Mouse (Mus musculus) embryonic facial prominence, embryonic 14.5 days (tissue): ENCODE measurements around the gene Dedd. TPM values are rescaled to one million over a fixed set of nuclear protein-coding genes. Genes with fewer than 3 reads are reported as not detected.

ENCODE experiments used
- ATAC-seq: fragments of 200-750 bp; cut with Nextera tagmentation; 2 replicates; pipeline ENCODE4 v1.8.0; 2017; ENCODE audit warnings: low read depth, moderate number of reproducible peaks, moderate TSS enrichment
- DNase-seq: peaks from one replicate; pipeline ENCODE4 v3.0.0-alpha.2; 2015; ENCODE audit warnings: low spot score
- H3K27ac ChIP-seq: fragments of 300-500 bp; sonication (generic); replicated peaks from 2 replicates; pipeline ENCODE4 v1.5.1; 2014; ENCODE audit warnings: low read depth, mild to moderate bottlenecking, low read length, moderate library complexity
- H3K27me3 ChIP-seq: fragments of 300-500 bp; sonication (generic); replicated peaks from 2 replicates; pipeline ENCODE4 v1.6.1; 2014; ENCODE audit warnings: low read length; ENCODE audit not compliant: control insufficient read depth, insufficient read depth
- H3K36me3 ChIP-seq: fragments of 300-500 bp; sonication (generic); 2 replicates; pipeline ENCODE4 v1.6.1; 2014; ENCODE audit warnings: low read length, mixed read lengths; ENCODE audit not compliant: control insufficient read depth, insufficient read depth
- H3K4me1 ChIP-seq: fragments of 300-500 bp; sonication (generic); 2 replicates; pipeline ENCODE4 v1.6.1; 2014; ENCODE audit warnings: antibody characterized with exemption, low read length; ENCODE audit not compliant: control insufficient read depth, insufficient read depth
- H3K4me2 ChIP-seq: fragments of 300-500 bp; sonication (generic); 2 replicates; pipeline ENCODE4 v1.6.1; 2014; ENCODE audit warnings: low read depth, mild to moderate bottlenecking, low read length, moderate library complexity, mixed read lengths
- H3K4me3 ChIP-seq: fragments of 300-500 bp; sonication (generic); 2 replicates; pipeline ENCODE4 v1.5.1; 2014; ENCODE audit warnings: low read depth, mild to moderate bottlenecking, low read length
- H3K9ac ChIP-seq: fragments of 300-500 bp; sonication (generic); 2 replicates; pipeline ENCODE4 v1.6.1; 2014; ENCODE audit warnings: low read depth, mild to moderate bottlenecking, low read length, moderate library complexity, mixed read lengths
- H3K9me3 ChIP-seq: fragments of 300-500 bp; sonication (generic); 2 replicates; pipeline ENCODE4 v1.6.1; 2016; ENCODE audit warnings: low read length; ENCODE audit not compliant: control insufficient read depth
- WGBS: fragments of 180-500 bp; shearing (Covaris S2); extraction: QIAGEN DNeasy Blood & Tissue Kit; methylation state at CpG from one replicate; pipeline ENCODE4 v1.1.7; 2014; 5-methylcytosine and 5-hydroxymethylcytosine counted together
- polyA plus RNA-seq: library from polyadenylated mRNA; unstranded; fragments of >200 nt; fragmentation: Nextera tagmentation; extraction: Ambion mirVana; gene quantifications from 2 replicates; pipeline ENCODE4 v1.2.1, GENCODE M21; 2014

The Dedd gene
- polyA plus RNA-seq, 1 experiment from 2014 or later, result 52.1 TPM

- ATAC-seq (peak; percentile 95), DNase-seq (peak; percentile 95)
- Histone ChIP-seq H3K9ac (peak within 1 kb of the TSS; percentile 86), H3K4me2 (peak within 1 kb of the TSS; percentile 92), H3K4me3 (peak within 1 kb of the TSS; percentile 96), H3K27ac (peak within 1 kb of the TSS; percentile 73; the same call in 1 of the 2 replicates), H3K4me1 (0 out of 2 replicates have a peak, but pooled peaks cover 4% of the 10 kb centered on the region), H3K36me3 (peaks cover 31% of the 10 kb centered on the region), H3K9me3 (no peaks in the 10 kb centered on the region), H3K27me3 (no peaks in the 10 kb centered on the region)
- 1% methylated on average over 49 of the region's 53 CpGs for WGBS
These were observed 16.5 kb downstream of the Dedd start, which contains the start of the genes Nit1 and Pfdn2 for GRCm38 (mm10) chr1:171345225-171346094. Gene Nit1, minus strand, starts transcription at chr1:171345646. Gene Pfdn2, plus strand, starts transcription at chr1:171345670.

DNA sequence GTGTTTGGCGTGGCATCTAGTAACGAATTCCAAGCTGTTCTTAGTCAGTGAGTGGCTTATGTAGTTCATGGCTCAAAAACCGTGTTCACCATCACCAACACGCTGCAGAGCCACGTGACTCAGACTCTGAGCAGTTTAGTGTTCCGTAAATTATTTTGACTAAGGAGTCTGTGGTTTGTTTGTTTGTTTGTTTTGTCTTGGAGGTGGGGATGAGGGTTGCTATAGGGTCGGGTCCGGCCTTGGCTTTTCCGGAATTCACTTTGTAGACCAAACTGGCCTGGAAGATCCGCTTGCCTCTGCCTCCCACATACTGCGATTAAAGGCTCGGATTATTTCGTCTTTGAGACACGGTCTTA lies 17.1 kb downstream of the Dedd start:
- no peaks in the 10 kb centered on the region for H3K27me3 ChIP-seq
- peak overlapping the region; percentile 96 for H3K4me3 ChIP-seq
- 0 out of 2 replicates have a peak, but pooled peaks cover 4% of the 10 kb centered on the region for H3K4me1 ChIP-seq
- ATAC-seq, result peak; percentile 42; the same call in 1 of the 2 replicates
- peaks cover 25% of the 10 kb centered on the region for H3K36me3 ChIP-seq
- H3K4me2 ChIP-seq, result peak overlapping the region; percentile 92
- H3K27ac ChIP-seq, result peak overlapping the region; percentile 73; the same call in 1 of the 2 replicates
- peak overlapping the region; percentile 86 for H3K9ac ChIP-seq
- H3K9me3 ChIP-seq, result no peaks in the 10 kb centered on the region
- WGBS, result under 1% methylated on average over 14 of the region's 14 CpGs
- no peak for DNase-seq

- no peaks in the 10 kb centered on the region for H3K9me3 ChIP-seq
- 90% methylated on average over 3 of the region's 3 CpGs for WGBS
- H3K4me3 ChIP-seq, result no peak overlapping the region
- no peak overlapping the region for H3K9ac ChIP-seq
- DNase-seq (no peak), ATAC-seq (no peak)
- no peak overlapping the region for H3K27ac ChIP-seq
- H3K36me3 ChIP-seq, result no peaks in the 10 kb centered on the region
- 0 out of 2 replicates have a peak, but pooled peaks cover 4% of the 10 kb centered on the region for H3K4me1 ChIP-seq
- no peak overlapping the region for H3K4me2 ChIP-seq
- H3K27me3 ChIP-seq, result no peaks in the 10 kb centered on the region
These were observed 19.7 kb downstream of the Dedd start for GRCm38 (mm10) chr1:171348665-171349064.

DNA sequence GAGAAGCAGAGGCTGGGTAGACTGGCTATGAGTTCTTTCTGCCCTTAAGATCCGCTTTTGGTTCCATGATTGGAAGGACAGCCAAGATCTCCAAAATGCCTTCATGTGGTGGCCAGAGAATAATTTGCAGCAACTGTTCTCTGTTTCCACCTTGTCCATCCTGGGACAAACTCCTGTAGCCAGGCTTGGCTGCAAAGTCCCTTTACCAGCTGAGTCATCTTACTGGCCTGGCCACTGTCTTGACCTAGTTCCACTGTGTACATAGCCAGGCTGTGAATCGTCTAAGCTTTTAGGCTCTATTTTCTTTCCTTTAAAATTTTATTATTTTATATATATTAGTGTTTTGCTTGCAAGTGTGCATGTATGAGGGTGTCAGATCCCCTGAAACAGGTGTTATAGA lies 20.3 kb downstream of the Dedd start:
- Histone ChIP-seq H3K4me3 (no peak overlapping the region), H3K27me3 (no peaks in the 10 kb centered on the region), H3K4me1 (0 out of 2 replicates have a peak, but pooled peaks cover 4% of the 10 kb centered on the region), H3K36me3 (no peaks in the 10 kb centered on the region), H3K9ac (no peak overlapping the region), H3K27ac (no peak overlapping the region), H3K4me2 (no peak overlapping the region), H3K9me3 (no peaks in the 10 kb centered on the region)
- WGBS, result 95% methylated on average over 2 of the region's 2 CpGs
- no peak for DNase-seq
- ATAC-seq, result no peak

- Histone ChIP-seq H3K4me2 (no peak overlapping the region), H3K27me3 (no peaks in the 10 kb centered on the region), H3K36me3 (peaks cover 12% of the 10 kb centered on the region), H3K4me3 (no peak overlapping the region), H3K9ac (no peak overlapping the region), H3K9me3 (0 out of 2 replicates have a peak, but pooled peaks cover 3% of the 10 kb centered on the region), H3K4me1 (0 out of 2 replicates have a peak, but pooled peaks cover 3% of the 10 kb centered on the region), H3K27ac (no peak overlapping the region)
- 90% methylated on average over 5 of the region's 5 CpGs for WGBS
- no peak for ATAC-seq
- DNase-seq, result no peak
These were observed 26.9 kb downstream of the Dedd start for GRCm38 (mm10) chr1:171355812-171356340.

GRCm38 (mm10) chr1:171356814-171357213 lies 27.9 kb downstream of the Dedd start:
- H3K27ac ChIP-seq, result no peak overlapping the region
- no peak overlapping the region for H3K4me3 ChIP-seq
- H3K4me2 ChIP-seq, result no peak overlapping the region
- WGBS, result 84% methylated on average over 2 of the region's 2 CpGs
- H3K9me3 ChIP-seq, result 0 out of 2 replicates have a peak, but pooled peaks cover 3% of the 10 kb centered on the region
- H3K9ac ChIP-seq, result no peak overlapping the region
- 0 out of 2 replicates have a peak, but pooled peaks cover 3% of the 10 kb centered on the region for H3K4me1 ChIP-seq
- DNase-seq (no peak), ATAC-seq (no peak)
- H3K36me3 ChIP-seq, result peaks cover 12% of the 10 kb centered on the region
- H3K27me3 ChIP-seq, result no peaks in the 10 kb centered on the region

DNA sequence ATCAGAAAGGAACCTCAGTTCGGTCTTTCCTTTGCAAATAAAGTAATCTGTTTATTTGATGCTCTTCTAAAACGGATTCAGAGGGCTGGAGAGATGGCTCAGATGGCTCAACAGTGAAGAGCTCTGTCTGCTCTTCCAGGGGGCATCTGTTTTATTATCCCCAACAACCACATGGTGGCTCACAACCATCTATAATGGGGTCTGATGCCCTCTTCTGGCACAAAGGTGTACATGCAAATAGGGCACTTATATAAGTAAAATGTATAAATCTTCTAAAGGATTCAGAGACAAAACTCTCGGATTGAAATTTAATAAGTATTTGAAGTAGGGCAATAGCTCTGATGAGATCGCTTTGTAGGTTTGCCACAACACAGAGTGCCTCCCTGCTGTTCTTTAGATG lies 29.5 kb downstream of the Dedd start:
- Histone ChIP-seq H3K4me3 (no peak overlapping the region), H3K9me3 (0 out of 2 replicates have a peak, but pooled peaks cover 3% of the 10 kb centered on the region), H3K36me3 (peaks cover 12% of the 10 kb centered on the region), H3K27me3 (no peaks in the 10 kb centered on the region), H3K9ac (no peak overlapping the region), H3K4me2 (no peak overlapping the region), H3K27ac (no peak overlapping the region), H3K4me1 (0 out of 2 replicates have a peak, but pooled peaks cover 3% of the 10 kb centered on the region)
- peak; percentile 65 for DNase-seq
- WGBS, result 75% methylated on average over 4 of the region's 4 CpGs
- no peak for ATAC-seq

DNA sequence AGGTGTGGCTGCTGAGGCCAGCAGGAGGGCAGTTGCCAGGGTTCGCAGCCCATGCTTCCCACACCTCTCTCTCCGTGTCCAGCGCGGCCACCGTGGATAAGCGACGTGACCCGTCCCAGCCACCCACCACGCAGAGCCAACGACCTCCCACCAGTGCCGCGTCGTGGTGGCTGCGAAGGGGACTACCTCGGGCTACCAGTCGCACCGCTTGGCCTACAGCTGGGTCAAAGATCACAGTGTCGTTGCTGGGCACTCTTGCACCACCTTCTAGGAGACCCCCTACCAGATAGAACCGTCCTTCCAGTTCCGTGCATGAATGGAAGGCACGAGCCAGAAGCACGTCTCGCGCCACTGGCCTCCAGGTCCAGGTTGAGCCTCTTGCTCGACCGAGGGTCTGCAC lies 31.3 kb downstream of the Dedd start:
- 0 out of 2 replicates have a peak, but pooled peaks cover 3% of the 10 kb centered on the region for H3K9me3 ChIP-seq
- peaks cover 12% of the 10 kb centered on the region for H3K36me3 ChIP-seq
- no peak overlapping the region for H3K27ac ChIP-seq
- peak overlapping the region; percentile 61 for H3K9ac ChIP-seq
- 0 out of 2 replicates have a peak, but pooled peaks cover 3% of the 10 kb centered on the region for H3K4me1 ChIP-seq
- DNase-seq (no peak), ATAC-seq (peak; percentile 23)
- peak overlapping the region; percentile 64 for H3K4me2 ChIP-seq
- no peaks in the 10 kb centered on the region for H3K27me3 ChIP-seq
- WGBS, result 10% methylated on average over 7 of the region's 26 CpGs
- peak overlapping the region; percentile 46 for H3K4me3 ChIP-seq
